Mouse (Mus musculus) lung, adult 2 months (tissue): ENCODE measurements around the gene Gm13285.

ENCODE experiments used
- CTCF ChIP-seq: fragments of 200-500 bp; IDR thresholded peaks from 2 replicates; pipeline ENCODE4 v1.5.1; 2011; ENCODE audit warnings: mild to moderate bottlenecking, low read length, control low read depth; ENCODE audit not compliant: insufficient read depth
- POLR2A ChIP-seq: fragments of 200-500 bp; IDR thresholded peaks from 2 replicates; pipeline ENCODE4 v1.6.1; 2011; ENCODE audit warnings: low read depth, mild to moderate bottlenecking, control low read depth, low read length, borderline replicate concordance; ENCODE audit errors: extremely low read depth

GRCm38 (mm10) chr4:88749926-88750325 is 49.5 kb upstream of the Gm13285 start:
- no peak for TF ChIP-seq CTCF
- no peak for TF ChIP-seq POLR2A
